Mouse (Mus musculus) lung, embryonic 14.5 days (tissue): ENCODE measurements at regions not wholly inside any gene's neighbourhood (a gene's known extent, or its start where the extent isn't known, plus 50 kb on each side); places are given as distances from the start of the nearest gene placed in this dataset.

ENCODE experiments used
- ATAC-seq: fragments of 200-750 bp; cut with Nextera tagmentation; 2 replicates; pipeline ENCODE4 v1.8.0; 2017; ENCODE audit warnings: mild to moderate bottlenecking, moderate TSS enrichment, moderate library complexity; ENCODE audit not compliant: insufficient read depth
- DNase-seq: peaks from one replicate; pipeline ENCODE4 v3.0.0-alpha.2; 2015
- H3K27ac ChIP-seq: fragments of 300-500 bp; sonication (generic); 2 replicates; pipeline ENCODE4 v1.5.1; 2014; ENCODE audit warnings: low read depth, mild to moderate bottlenecking, moderate library complexity
- H3K27me3 ChIP-seq: fragments of 300-500 bp; sonication (generic); 2 replicates; pipeline ENCODE4 v1.6.1; 2014; ENCODE audit warnings: low read length, control low read depth; ENCODE audit not compliant: insufficient read depth
- H3K36me3 ChIP-seq: fragments of 300-500 bp; sonication (generic); 2 replicates; pipeline ENCODE4 v1.6.1; 2014; ENCODE audit warnings: control low read depth; ENCODE audit not compliant: insufficient read depth
- H3K4me1 ChIP-seq: fragments of 300-500 bp; sonication (generic); 2 replicates; pipeline ENCODE4 v1.6.1; 2014; ENCODE audit warnings: antibody characterized with exemption, control low read depth; ENCODE audit not compliant: insufficient read depth
- H3K4me2 ChIP-seq: fragments of 300-500 bp; sonication (generic); 2 replicates; pipeline ENCODE4 v1.6.1; 2014; ENCODE audit warnings: mild to moderate bottlenecking
- H3K4me3 ChIP-seq: fragments of 300-500 bp; sonication (generic); 2 replicates; pipeline ENCODE4 v1.5.1; 2014; ENCODE audit warnings: low read depth, low read length
- H3K9ac ChIP-seq: fragments of 300-500 bp; sonication (generic); 2 replicates; pipeline ENCODE4 v1.6.1; 2014
- H3K9me3 ChIP-seq: fragments of 300-500 bp; sonication (generic); 2 replicates; pipeline ENCODE4 v1.6.1; 2016; ENCODE audit warnings: low read depth, low read length, control low read depth
- CTCF ChIP-seq: IDR thresholded peaks from 2 replicates; pipeline ENCODE4 v1.5.1; 2016; ENCODE audit warnings: antibody characterized with exemption, low read depth
- WGBS: fragments of 180-500 bp; shearing (Covaris S2); extraction: QIAGEN DNeasy Blood & Tissue Kit; methylation state at CpG from one replicate; pipeline ENCODE4 v1.1.7; 2014; 5-methylcytosine and 5-hydroxymethylcytosine counted together

GRCm38 (mm10) chr5:119183545-119184047 is 486.9 kb upstream of the Tbx3 start:
- Histone ChIP-seq H3K4me3 (no peak overlapping the region), H3K27me3 (no peaks in the 10 kb centered on the region), H3K9ac (no peak overlapping the region), H3K4me2 (no peak overlapping the region), H3K9me3 (no peaks in the 10 kb centered on the region), H3K4me1 (0 out of 2 replicates have a peak, but pooled peaks cover 3% of the 10 kb centered on the region), H3K27ac (no peak overlapping the region), H3K36me3 (no peaks in the 10 kb centered on the region)
- no peak for TF ChIP-seq CTCF
- DNase-seq, result peak; percentile 72
- ATAC-seq, result peak; percentile 56; the same call in 1 of the 2 replicates
- WGBS, result 25% methylated on average over 5 of the region's 5 CpGs

- H3K4me1 ChIP-seq, result 0 out of 2 replicates have a peak, but pooled peaks cover 3% of the 10 kb centered on the region
- no peak for TF ChIP-seq CTCF
- no peak overlapping the region for H3K9ac ChIP-seq
- 74% methylated on average over 3 of the region's 3 CpGs for WGBS
- H3K9me3 ChIP-seq, result no peaks in the 10 kb centered on the region
- no peak overlapping the region for H3K4me2 ChIP-seq
- H3K36me3 ChIP-seq, result no peaks in the 10 kb centered on the region
- H3K27me3 ChIP-seq, result no peaks in the 10 kb centered on the region
- no peak overlapping the region for H3K27ac ChIP-seq
- ATAC-seq (no peak), DNase-seq (no peak)
- no peak overlapping the region for H3K4me3 ChIP-seq
Measured at GRCm38 (mm10) chr5:119186611-119187010, 483.9 kb upstream of the Tbx3 start.

- Histone ChIP-seq H3K9me3 (no peaks in the 10 kb centered on the region), H3K9ac (no peak overlapping the region), H3K4me3 (no peak overlapping the region), H3K36me3 (no peaks in the 10 kb centered on the region), H3K4me2 (no peak overlapping the region), H3K27me3 (no peaks in the 10 kb centered on the region), H3K27ac (no peak overlapping the region), H3K4me1 (0 out of 2 replicates have a peak, but pooled peaks cover 3% of the 10 kb centered on the region)
- 32% methylated on average over 6 of the region's 6 CpGs for WGBS
- ATAC-seq (peak; percentile 49; the same call in 1 of the 2 replicates), DNase-seq (peak; percentile 69)
- no peak for TF ChIP-seq CTCF
Measured at GRCm38 (mm10) chr5:119188476-119188875, 482.0 kb upstream of the Tbx3 start.

- H3K9me3 ChIP-seq, result no peaks in the 10 kb centered on the region
- TF ChIP-seq CTCF, result no peak
- H3K4me2 ChIP-seq, result 0 out of 2 replicates have a peak overlapping the region, but pooled peaks have one; percentile 5
- H3K27me3 ChIP-seq, result no peaks in the 10 kb centered on the region
- no peak overlapping the region for H3K9ac ChIP-seq
- no peak; the same call in 1 of the 2 replicates for ATAC-seq
- H3K4me3 ChIP-seq, result no peak overlapping the region
- no peaks in the 10 kb centered on the region for H3K36me3 ChIP-seq
- H3K4me1 ChIP-seq, result 0 out of 2 replicates have a peak, but pooled peaks cover 4% of the 10 kb centered on the region
- peak; percentile 53 for DNase-seq
- 25% methylated on average over 21 of the region's 21 CpGs for WGBS
- H3K27ac ChIP-seq, result no peak overlapping the region
Measured at GRCm38 (mm10) chr5:119193699-119194681, 476.5 kb upstream of the Tbx3 start.

DNA sequence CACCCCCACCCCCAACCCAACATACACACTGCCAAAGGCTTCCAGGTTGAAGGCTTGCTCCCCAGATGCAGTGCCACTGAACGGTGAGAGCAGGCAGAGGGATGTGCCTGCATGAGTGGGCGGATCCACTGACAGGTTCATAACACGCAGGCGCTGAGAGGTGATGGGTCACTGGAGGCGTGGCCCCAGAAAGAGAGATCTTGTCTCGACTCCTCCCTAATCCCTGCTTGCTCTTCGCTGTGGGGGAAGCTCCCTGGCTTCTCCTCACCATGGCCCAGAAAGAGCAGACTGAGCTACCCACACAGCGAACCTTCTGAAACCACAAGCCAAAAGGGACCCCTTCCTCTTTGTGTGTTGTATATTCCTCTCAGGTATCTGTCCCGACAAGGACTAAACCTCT is 470.6 kb upstream of the Tbx3 start:
- 24% methylated on average over 9 of the region's 9 CpGs for WGBS
- Histone ChIP-seq H3K4me3 (no peak overlapping the region), H3K36me3 (no peaks in the 10 kb centered on the region), H3K4me1 (no peaks in the 10 kb centered on the region), H3K4me2 (no peak overlapping the region), H3K27ac (no peak overlapping the region), H3K9me3 (no peaks in the 10 kb centered on the region), H3K9ac (no peak overlapping the region), H3K27me3 (no peaks in the 10 kb centered on the region)
- DNase-seq (no peak), ATAC-seq (no peak)
- TF ChIP-seq CTCF, result no peak

DNA sequence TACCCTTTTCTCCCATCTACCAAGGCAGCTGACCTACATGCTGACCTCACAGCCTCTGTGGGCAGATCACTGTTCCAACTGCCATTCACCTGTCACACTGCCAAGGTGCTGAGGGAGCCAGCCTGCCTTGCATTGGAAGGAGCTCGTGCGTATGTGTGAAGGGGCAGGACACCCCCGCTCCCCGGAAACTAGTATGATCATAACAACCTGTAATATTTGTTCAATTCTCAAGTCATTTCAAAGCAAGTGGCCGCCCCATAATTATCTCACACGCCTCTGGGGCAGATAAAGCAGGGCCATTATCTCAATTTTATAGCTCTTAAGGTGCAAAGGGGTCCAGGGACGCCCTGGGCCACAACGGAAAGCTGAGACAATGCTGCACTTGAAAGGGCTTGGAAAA is 469.2 kb upstream of the Tbx3 start:
- Histone ChIP-seq H3K27ac (no peak overlapping the region), H3K4me2 (no peak overlapping the region), H3K9me3 (no peaks in the 10 kb centered on the region), H3K4me1 (no peaks in the 10 kb centered on the region), H3K9ac (no peak overlapping the region), H3K4me3 (no peak overlapping the region), H3K27me3 (no peaks in the 10 kb centered on the region), H3K36me3 (no peaks in the 10 kb centered on the region)
- DNase-seq, result no peak
- TF ChIP-seq CTCF, result no peak
- WGBS, result 47% methylated on average over 8 of the region's 8 CpGs
- ATAC-seq, result no peak

GRCm38 (mm10) chr5:119204736-119205135 is 465.7 kb upstream of the Tbx3 start:
- Histone ChIP-seq H3K27me3 (no peaks in the 10 kb centered on the region), H3K36me3 (no peaks in the 10 kb centered on the region), H3K4me1 (no peaks in the 10 kb centered on the region), H3K27ac (no peak overlapping the region), H3K9me3 (no peaks in the 10 kb centered on the region), H3K4me3 (no peak overlapping the region), H3K4me2 (no peak overlapping the region), H3K9ac (no peak overlapping the region)
- ATAC-seq, result no peak
- DNase-seq, result no peak
- TF ChIP-seq CTCF, result no peak
- WGBS, result 42% methylated on average over 2 of the region's 2 CpGs
